Mouse (Mus musculus): ENCODE data around the gene Gm5767.

DNA sequence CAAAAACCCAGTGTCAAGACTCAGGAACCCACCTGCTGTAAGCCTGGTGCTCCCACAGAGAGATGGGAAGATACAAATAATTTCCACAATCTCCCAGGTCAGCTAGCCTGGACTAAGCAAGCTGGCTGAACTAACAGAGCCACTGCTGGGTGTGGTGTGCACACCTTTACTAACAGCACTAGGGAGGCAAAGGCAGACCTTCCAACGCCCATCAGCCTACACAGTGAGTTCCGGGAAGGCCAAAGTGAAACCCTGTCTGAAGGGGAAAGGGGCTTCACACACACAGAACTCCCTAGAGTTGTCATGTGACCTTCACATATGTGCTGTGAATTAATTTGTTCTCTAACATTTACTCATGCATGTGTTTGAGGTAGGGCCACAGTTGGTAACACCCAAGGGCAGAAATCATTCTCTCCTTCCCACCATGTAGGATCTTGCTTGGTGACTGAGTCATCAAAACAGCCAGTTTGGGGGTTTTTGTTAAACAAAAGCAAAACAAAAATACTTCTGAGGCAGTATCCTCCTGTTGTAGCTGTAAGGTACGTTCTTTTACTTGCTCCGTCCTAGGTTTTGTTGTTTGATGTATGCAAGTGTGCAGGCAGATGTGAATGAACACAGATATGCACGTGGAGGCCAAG, 47.7 kb downstream of the Gm5767 start:
- TF ChIP-seq CTCF (IDR thresholded peaks at IDR 0.05 in 2 of 3, conservative IDR thresholded peaks at IDR 0.05 in 1 of 3; ENCODE audit: control insufficient read depth in 1 of 3, insufficient read depth in 1 of 3, low read depth in 2 of 3, low read length in 3 of 3, poor library complexity in 1 of 3, severe bottlenecking in 1 of 3) = no peak
- no peak for TF ChIP-seq POLR2A (IDR thresholded peaks at IDR 0.05; ENCODE audit: control insufficient read depth in 1 of 2, insufficient read depth in 1 of 2, low read depth in 1 of 2, low read length in 2 of 2, poor library complexity in 1 of 2)
- TF ChIP-seq MAX (IDR thresholded peaks at IDR 0.05; ENCODE audit: low read length) = no peak
- TF ChIP-seq USF1 (IDR thresholded peaks at IDR 0.05; ENCODE audit: low read depth, low read length) = peak; percentile 8; the same call in 1 of the 2 replicates
- TF ChIP-seq MAZ (IDR thresholded peaks at IDR 0.05; ENCODE audit: low read depth, low read length) = no peak
- TF ChIP-seq TCF12 (IDR thresholded peaks at IDR 0.05; ENCODE audit: low read depth, low read length) = no peak
- no peak for TF ChIP-seq EP300 (IDR thresholded peaks at IDR 0.05; ENCODE audit: low read depth in 1 of 2, low read length in 2 of 2)
- no peak for TF ChIP-seq RAD21 (IDR thresholded peaks at IDR 0.05; ENCODE audit: low read depth, low read length)
- no peak for TF ChIP-seq SMC3 (IDR thresholded peaks at IDR 0.05; ENCODE audit: low read depth, low read length)
- TF ChIP-seq CHD1 (IDR thresholded peaks at IDR 0.05; ENCODE audit: low read depth, low read length) = no peak
- no peak for TF ChIP-seq HCFC1 (IDR thresholded peaks at IDR 0.05; ENCODE audit: low read depth, low read length)
- no peak for TF ChIP-seq ZC3H11A (IDR thresholded peaks at IDR 0.05; ENCODE audit: low read depth, low read length)
- no peak for TF ChIP-seq RCOR1 (IDR thresholded peaks at IDR 0.05; ENCODE audit: low read depth, low read length)
- no peak for TF ChIP-seq GABPA (IDR thresholded peaks at IDR 0.05; ENCODE audit: low read depth, low read length)
